Mouse (Mus musculus) brain, embryonic 14.5 days (tissue): Measurements from ENCODE around the gene Efnb3.

ENCODE experiments used
- CTCF ChIP-seq: fragments of 200-500 bp; IDR thresholded peaks from 2 replicates; pipeline ENCODE4 v1.5.1; 2012; ENCODE audit warnings: inconsistent platforms, mild to moderate bottlenecking, moderate library complexity, borderline replicate concordance; ENCODE audit not compliant: insufficient read depth, insufficient read length; ENCODE audit errors: extremely low read depth
- POLR2A ChIP-seq: fragments of 200-500 bp; IDR thresholded peaks from 2 replicates; pipeline ENCODE4 v1.6.1; 2012; ENCODE audit warnings: mild to moderate bottlenecking, inconsistent platforms, borderline replicate concordance; ENCODE audit not compliant: poor library complexity, insufficient read depth, insufficient read length, severe bottlenecking; ENCODE audit errors: extremely low read depth

DNA sequence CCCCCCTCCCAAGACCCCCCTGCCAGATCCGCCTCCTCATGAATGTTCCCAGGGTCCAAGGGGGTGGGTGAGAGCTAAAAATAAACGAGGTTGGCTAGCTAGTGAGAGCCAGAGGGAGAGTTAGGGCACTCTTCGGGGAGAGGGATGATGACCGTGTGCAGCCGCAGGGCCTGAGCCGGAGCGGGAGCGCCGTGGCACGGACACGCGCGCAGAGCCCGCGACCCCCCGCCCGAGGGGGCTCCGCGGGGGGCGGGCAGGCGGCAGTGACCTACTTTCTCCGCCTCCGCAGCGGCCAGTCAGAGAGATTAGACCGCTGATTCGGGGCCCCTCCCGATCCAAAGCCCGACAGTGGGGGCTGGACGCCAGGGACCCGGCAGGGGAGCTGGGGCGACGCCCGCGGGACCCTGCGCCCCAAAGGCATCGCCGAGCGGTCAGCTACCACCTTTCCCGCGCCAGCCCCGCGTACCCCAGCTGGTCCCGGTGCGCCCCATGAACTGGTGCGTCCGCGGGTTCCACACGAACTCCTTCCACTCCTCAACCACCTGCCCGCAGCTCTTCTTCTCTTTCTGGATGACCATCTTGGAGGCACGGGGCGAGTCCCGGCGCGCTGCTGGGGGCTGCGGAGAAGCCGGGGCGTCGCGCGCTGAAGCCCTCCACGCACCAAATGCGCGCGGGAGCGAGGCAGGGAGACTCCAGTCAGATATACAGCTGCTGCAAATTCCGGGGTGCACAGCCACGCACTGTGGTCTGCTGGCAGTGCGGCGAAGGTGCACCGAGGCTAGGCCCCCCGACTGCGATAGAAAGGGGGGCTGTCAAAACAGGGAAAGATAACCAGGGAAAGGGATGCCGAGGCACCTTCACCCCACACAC, 45.0 kb upstream of the Efnb3 start:
- TF ChIP-seq POLR2A (no peak), CTCF (no peak)
